Mouse (Mus musculus) large intestine, adult 2 months (tissue): ENCODE results near the gene Usp6nl. TPM values are rescaled to one million over a fixed set of nuclear protein-coding genes. Genes with fewer than 3 reads are reported as not detected.
A peak's percentile ranks its signal among the peaks of the same experiment; 100 is the strongest.

Source experiments
- DNase-seq: peaks from one replicate; pipeline ENCODE4 v3.0.0-alpha.2; 2012; ENCODE audit warnings: low read depth, low spot score
- WGBS: fragments of 180-500 bp; shearing (Covaris S2); methylation state at CpG from one replicate; pipeline ENCODE4 v1.1.7; 2018; 5-methylcytosine and 5-hydroxymethylcytosine counted together
- polyA plus RNA-seq: library from polyadenylated mRNA; depleted of rRNA; stranded (reverse); fragments of >200 nt; gene quantifications from 2 replicates; pipeline ENCODE4 v1.2.3, GENCODE M21; 2012

Gene Usp6nl
- polyA plus RNA-seq, 1 experiment: 7.4 TPM

DNA sequence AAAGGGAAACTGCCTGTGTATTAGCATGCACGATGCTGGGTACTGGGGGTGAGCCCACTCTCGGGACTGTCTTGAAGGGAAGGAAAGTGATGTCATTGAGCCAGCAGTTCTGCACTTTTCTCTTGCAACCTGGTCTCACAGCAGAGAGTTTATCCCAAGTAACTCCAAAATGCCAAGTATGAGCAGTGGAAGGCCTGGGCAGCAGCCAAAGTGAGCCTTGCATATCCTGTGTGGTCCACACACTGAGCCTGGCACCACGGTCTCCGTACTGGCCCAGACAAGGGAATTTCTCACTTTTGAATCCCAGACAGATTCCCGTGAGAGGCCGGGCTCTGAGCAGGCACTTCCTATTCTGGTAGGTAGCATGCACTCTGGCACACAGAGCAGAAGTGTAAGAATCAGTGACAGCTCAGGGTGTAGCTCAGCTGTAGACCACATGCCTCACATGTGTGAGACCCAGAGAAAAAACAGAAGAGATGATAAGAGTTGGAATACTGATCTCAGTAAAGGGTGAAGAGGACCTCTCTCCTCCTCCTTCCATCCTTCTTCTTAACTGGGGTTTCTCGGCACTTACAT lies 132.6 kb downstream of the Usp6nl start:
- WGBS: 61% methylated on average over 7 of the region's 7 CpGs
- DNase-seq: no peak

GRCm38 (mm10) chr2:6459282-6460047 lies 137.0 kb downstream of the Usp6nl start:
- DNase-seq: no peak

DNA sequence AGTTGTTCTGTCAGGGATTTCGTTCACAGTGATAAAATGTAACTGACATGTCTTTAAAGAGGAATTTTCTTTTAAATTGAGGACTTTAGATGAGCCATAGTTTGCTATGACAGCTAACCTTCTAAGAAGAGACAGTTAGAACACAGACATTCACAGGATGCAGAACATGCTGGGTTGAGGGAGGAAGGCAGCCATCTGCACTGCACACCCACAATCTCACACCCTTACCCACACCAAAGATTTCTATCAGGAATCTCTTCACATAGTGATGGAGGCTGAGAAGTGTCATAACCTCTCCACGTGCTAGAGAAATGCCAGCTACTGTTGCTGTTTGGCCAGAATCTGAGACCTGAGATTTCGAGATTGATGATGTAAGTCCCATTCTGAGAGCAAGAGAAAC lies 139.8 kb downstream of the Usp6nl start:
- no peak for DNase-seq
- WGBS: 89% methylated on average over 3 of the region's 3 CpGs

More at GRCm38 (mm10) chr2:6459282-6460047, 137.0 kb downstream of the Usp6nl start:
- WGBS: 36% methylated on average over 13 of the region's 13 CpGs

GRCm38 (mm10) chr2:6463772-6464661 lies 141.6 kb downstream of the Usp6nl start:
- 59% methylated on average over 10 of the region's 10 CpGs for WGBS
- no peak for DNase-seq

DNA sequence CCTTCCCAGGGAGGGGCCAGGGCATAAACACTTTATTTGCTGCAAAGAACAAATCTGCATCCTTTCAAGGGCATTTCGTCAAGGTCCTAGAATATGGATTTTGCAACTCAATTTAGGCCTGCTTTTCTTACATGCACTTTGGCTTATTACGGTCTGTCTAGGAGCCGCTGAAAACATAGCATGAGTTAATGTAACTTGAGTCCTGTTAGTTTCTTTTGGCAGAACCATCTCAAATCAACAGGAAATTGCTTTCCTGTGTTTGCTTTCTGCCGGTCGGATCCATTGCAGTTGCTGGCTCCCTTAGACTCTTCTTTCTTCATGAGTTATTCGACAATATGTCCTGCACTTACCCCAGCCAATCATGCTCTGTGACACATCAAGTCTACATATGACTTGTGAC lies 143.9 kb downstream of the Usp6nl start:
- WGBS: 57% methylated on average over 6 of the region's 6 CpGs
- DNase-seq: no peak

- DNase-seq: no peak
- 97% methylated on average over 3 of the region's 3 CpGs for WGBS
These were observed 144.9 kb downstream of the Usp6nl start for GRCm38 (mm10) chr2:6467318-6467717.

DNA sequence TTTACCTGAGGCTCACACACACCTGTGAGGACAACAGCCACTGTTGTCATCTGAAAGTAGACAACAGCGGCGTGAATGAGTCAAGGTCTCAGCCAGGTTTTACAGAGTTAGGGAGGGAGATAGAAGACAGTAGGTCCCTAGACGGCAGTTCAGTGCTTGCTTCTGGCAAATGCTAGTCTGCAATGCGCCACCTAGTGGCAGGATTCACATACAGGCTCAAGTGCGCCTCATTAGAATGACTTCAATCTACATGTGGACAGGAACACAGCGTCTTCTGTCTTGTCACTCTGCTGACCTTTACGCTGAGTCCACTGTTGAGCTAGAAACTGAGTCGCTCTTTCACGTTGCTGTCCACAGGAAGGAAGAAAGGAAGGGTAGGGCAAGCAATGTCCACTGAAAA lies 146.7 kb downstream of the Usp6nl start:
- DNase-seq: peak; percentile 37
- WGBS: 21% methylated on average over 9 of the region's 9 CpGs

- no peak for DNase-seq
- 53% methylated on average over 4 of the region's 4 CpGs for whole genome bisulfite sequencing
These were observed 148.7 kb downstream of the Usp6nl start for GRCm38 (mm10) chr2:6471110-6471611.

GRCm38 (mm10) chr2:6473829-6474228 lies 151.4 kb downstream of the Usp6nl start:
- 69% methylated on average over 5 of the region's 5 CpGs for WGBS
- DNase-seq: no peak

GRCm38 (mm10) chr2:6477884-6478283 lies 155.4 kb downstream of the Usp6nl start:
- WGBS: 87% methylated on average over 4 of the region's 4 CpGs

DNA sequence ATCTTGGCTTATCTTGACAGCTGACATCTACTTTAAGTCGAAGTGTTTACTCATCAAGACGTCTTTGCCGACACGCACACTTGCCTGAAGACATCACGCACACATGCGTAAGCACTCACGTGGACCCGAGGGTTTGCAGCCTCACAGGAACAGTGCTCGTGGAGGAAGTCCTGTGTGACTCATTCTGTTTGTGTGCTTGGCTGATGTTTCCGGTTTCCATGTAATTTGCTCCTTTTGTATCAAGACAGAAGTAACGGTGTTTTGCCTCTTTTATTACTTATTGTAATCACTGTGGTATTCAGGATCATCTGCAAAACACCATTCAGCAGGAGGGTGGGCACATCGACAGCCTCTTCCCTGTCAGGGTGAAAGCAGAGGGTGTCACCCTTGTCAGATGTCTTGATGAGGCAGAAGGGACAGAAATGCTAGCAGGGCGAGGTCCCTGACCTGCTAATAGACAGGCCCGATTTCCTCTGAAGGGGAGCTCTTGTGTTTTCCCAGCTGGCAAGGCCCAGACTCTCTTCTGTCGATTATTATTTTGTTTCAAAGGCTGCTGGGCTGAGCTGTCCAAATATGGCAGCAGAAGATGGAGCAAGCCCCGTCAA lies 156.0 kb downstream of the Usp6nl start:
- DNase-seq: no peak
- WGBS: 43% methylated on average over 16 of the region's 16 CpGs

More at GRCm38 (mm10) chr2:6477884-6478283, 155.4 kb downstream of the Usp6nl start:
- no peak for DNase-seq

DNA sequence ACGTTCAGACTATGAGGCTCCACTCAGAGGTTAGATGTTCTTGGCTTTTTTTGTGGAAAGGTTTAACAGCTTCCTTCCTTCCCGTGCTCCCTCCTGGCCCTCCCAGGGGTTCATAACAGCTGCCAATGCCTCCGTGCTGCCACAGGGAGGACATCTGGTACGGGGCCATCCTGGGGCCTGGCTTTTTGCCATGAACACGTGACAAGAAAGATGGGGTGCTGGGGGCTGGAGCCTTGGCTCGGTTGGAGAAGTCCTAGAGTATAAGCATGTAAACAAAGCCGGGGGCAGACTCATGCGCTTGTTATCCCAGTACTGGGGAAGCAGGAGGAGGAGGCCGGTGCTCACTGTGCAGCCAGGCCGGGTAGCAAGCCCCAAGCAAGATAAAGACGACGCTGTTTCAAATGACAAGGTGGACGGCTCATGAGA lies 156.5 kb downstream of the Usp6nl start:
- DNase-seq: no peak
- 36% methylated on average over 13 of the region's 13 CpGs for WGBS

GRCm38 (mm10) chr2:6479620-6480019 lies 157.2 kb downstream of the Usp6nl start:
- 82% methylated on average over 5 of the region's 5 CpGs for WGBS
- DNase-seq: no peak

DNA sequence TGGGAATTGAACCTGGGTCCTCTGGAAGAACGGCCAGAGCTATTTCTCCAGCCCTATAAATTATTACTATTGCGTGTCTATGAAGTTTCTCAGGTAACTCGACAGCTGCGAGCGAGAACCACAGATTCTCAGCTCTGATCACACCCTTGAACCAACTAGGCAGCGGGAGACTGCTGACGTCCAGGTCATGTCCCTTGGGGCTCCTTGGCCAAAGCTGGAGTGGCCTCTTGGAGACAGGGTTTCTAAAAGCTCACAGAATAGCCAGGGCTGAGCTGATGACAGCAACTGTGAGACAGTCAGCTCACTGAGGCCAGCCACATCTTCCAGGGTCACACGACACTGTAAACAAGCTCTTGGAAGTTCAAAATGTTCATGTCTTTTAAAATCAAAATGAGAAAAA lies 159.5 kb downstream of the Usp6nl start:
- DNase-seq: no peak
- 90% methylated on average over 8 of the region's 8 CpGs for WGBS

DNA sequence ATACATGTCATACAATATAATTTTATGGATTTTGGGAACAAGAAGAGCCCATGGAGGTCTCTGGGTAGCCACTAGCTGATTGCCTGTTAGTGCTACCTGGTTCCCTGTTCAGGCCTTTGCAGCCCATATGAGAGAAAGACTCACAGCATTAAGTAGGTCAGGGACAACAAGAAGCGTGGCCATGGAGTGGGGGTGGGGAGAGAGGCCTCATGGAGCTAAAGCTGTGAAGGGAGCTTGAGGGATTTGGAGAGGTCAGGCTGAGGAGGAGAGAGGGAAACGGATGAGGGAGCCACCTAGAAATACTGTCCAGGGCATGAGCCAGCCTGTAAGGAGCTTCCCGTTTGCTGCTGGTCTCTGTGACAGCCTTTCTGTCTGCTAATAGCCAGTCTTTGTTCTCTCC lies 159.9 kb downstream of the Usp6nl start:
- DNase-seq: no peak

DNA sequence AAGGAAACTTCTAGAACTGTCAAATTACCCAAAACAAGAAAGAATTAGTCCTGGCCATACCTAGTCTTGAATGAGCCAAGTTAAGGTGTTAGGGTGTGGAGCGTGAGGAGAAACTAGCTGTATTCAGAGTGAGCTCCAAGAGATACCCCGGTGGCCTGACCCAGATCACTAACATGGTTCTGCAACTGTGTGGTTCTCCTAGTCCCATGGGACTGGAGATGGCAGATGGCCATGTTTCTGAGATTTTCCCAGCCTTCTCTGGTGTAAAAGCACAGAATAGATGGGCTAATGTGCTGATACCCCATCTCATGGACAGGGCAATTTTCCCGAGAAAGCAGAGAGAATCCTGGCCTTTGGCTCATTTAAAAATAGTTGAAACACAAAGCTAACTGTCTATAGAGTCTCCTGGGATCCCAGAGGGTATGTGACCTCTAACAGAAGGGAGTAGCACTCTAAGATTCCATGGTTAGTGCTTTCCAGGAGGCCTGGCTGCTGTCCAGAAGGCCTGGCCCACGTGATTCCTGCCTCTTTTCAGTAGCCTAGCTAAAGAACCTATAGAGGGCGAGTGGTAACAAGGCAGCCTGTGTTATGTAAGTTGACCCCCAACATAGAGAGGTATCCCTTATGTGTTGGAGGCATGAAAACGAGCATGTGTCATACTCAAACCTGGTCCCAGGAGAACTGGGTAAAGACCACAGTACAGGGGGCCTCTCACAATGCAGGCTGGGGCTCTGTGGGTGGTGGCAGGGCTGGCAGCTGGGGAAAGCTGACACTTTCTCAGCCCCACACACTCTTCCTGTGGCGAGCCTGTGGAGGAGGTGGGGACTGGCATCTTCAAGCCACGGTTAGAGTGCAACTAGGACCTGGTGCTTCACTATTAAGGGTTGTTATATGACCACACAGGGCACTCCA lies 160.9 kb downstream of the Usp6nl start:
- 60% methylated on average over 8 of the region's 8 CpGs for WGBS

More for the DNA sequence above, 159.9 kb downstream of the Usp6nl start:
- WGBS: 60% methylated on average over 3 of the region's 3 CpGs

DNA sequence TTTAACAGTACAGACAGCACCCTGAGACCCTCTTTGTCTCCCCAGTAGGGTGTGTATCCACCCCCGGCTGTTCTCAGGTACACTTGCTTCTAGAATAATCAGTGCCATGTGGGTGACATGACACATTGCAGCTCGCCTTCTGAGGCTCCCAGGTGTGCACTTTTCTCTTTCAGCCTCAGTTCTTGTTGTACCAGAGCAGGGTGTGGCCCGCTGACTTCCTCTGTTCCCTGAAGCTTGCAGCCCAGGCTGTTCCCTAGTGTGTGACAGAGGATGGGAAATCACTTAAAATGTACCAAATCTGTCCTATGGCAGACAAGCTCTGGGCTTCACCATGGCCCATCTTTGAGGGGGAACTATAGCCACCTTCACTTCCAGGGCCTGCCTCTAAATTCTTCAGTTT lies 161.7 kb downstream of the Usp6nl start:
- 70% methylated on average over 3 of the region's 3 CpGs for WGBS
- no peak for DNase-seq

More for the DNA sequence above, 160.9 kb downstream of the Usp6nl start:
- DNase-seq: no peak

DNA sequence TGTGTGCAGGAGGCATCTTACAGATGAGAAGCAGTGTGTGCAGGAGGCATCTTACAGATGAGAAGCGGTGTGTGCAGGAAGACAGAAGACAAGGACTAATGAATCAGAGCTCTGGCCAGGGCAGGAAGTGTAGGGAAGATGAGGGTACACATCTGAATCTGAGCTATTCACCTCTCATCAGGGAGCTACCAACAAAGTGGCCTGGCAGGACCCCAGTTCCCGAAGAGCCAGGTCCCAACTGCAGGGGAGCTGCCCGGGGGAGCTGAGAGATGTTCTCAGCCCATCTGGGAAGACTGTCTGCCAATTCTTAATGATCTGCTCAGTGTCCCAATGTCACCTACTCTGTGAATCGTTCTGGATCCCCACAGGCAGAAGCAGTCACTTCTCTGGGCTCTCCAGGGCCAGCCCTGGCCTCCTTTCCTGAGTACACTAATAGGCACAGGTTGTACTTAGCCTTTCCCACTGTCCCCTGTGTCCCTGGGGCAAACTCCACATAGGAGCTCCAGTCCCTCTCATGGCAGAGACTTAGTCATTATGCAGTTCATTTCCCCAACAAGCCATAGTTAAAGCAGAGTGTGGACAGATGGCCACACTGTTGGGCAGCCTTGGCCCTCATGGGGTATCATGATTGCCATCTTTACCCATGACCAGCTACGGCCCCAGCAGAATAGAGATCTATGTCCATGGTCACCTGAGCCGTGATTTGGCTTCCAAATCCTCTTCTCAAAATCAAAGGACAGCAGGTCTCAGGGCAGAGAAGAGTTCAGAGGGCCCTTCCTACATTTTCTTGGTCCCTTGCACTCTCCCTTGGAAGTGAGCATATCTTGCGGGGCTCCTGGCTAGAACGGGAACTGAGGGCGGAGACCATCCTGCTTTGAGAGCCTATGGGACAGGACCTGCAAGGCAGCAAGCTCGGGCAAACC lies 165.4 kb downstream of the Usp6nl start:
- no peak for DNase-seq
- 81% methylated on average over 10 of the region's 10 CpGs for WGBS
